Mouse (Mus musculus): ENCODE measurements around the gene Polr2l. TPM values are rescaled to one million over a fixed set of nuclear protein-coding genes. Genes with fewer than 3 reads are reported as not detected.
"Not testable (repeated sequence)": the region's sequence is repeated elsewhere in the genome, so short reads cannot be mapped to it uniquely, and the experiment has no call there.

The Polr2l gene
- polyA plus RNA-seq, 1 experiment from 2014 or later: 57.5 TPM

DNA sequence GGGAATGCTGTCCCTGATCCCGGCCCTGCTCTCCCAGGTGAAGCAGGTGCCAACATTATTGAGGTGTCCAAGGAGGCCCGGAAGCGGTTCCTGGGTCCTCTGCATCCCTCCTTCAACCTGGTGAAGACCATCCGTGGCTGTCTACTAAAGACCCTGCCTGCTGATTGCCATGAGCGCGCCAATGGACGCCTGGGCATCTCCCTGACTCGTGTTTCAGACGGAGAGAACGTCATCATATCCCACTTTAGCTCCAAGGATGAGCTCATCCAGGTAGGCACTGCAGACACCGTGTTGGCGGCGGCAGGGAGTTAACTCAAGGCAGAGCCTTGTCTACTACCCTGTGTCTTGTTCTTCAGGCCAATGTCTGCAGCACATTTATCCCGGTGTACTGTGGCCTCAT is 17.7 kb downstream of the Polr2l start:
- H3K4me3 ChIP-seq: no peak overlapping the region
- no peak overlapping the region for H3K27ac ChIP-seq
- peaks cover 30% of the 10 kb centered on the region for H3K27me3 ChIP-seq
- 91% methylated on average over 14 of the region's 14 CpGs for WGBS
- peaks cover 30% of the 10 kb centered on the region for H3K4me1 ChIP-seq
- H3K36me3 ChIP-seq: peaks cover 9% of the 10 kb centered on the region
- no peak overlapping the region for H3K4me2 ChIP-seq
- ATAC-seq (ENCODE audit: insufficient number of reproducible peaks, low FRiP score, low TSS enrichment, low read depth): no peak
- no peaks in the 10 kb centered on the region for H3K9me3 ChIP-seq
- no peak overlapping the region for H3K9ac ChIP-seq

DNA sequence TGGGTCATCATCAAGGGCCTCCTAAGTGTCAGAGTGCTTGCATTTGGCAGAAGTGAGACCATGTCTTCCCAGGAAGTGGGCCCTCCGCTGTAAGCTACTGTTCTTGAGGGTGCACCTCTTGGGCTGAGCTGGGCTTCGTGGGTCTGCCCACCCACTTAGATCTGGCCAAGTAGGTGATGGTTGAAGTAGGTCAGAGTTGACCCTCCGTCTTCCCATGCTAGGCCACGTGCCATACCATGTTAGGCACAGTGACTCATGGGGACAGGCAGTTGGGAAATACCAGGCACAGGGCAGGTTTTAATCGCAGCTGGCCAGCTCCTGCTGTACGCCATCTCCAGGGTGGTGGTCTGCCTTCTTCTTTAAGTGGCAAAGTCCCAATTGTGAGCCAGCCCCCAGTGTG is 18.2 kb downstream of the Polr2l start:
- H3K36me3 ChIP-seq: peaks cover 14% of the 10 kb centered on the region
- 87% methylated on average over 6 of the region's 6 CpGs for WGBS
- H3K4me1 ChIP-seq: peaks cover 26% of the 10 kb centered on the region
- no peak overlapping the region for H3K27ac ChIP-seq
- H3K4me3 ChIP-seq: no peak overlapping the region
- H3K27me3 ChIP-seq: peaks cover 25% of the 10 kb centered on the region
- no peak for ATAC-seq (ENCODE audit: insufficient number of reproducible peaks, low FRiP score, low TSS enrichment, low read depth)
- H3K9me3 ChIP-seq: no peaks in the 10 kb centered on the region
- H3K9ac ChIP-seq: no peak overlapping the region
- no peak overlapping the region for H3K4me2 ChIP-seq

GRCm38 (mm10) chr7:141455610-141456314 is 19.2 kb downstream of the Polr2l start:
- H3K9me3 ChIP-seq: no peaks in the 10 kb centered on the region
- peak overlapping the region; percentile 47 for H3K9ac ChIP-seq
- ATAC-seq (ENCODE audit: insufficient number of reproducible peaks, low FRiP score, low TSS enrichment, low read depth): no peak
- peaks cover 17% of the 10 kb centered on the region for H3K27me3 ChIP-seq
- peaks cover 24% of the 10 kb centered on the region for H3K36me3 ChIP-seq
- H3K4me3 ChIP-seq: peak overlapping the region; percentile 63
- peaks cover 18% of the 10 kb centered on the region for H3K4me1 ChIP-seq
- H3K27ac ChIP-seq: peak overlapping the region; percentile 62
- WGBS: 3% methylated on average over 23 of the region's 23 CpGs
- H3K4me2 ChIP-seq: peak overlapping the region; percentile 96

- Histone ChIP-seq H3K4me3 (peak within 1 kb of the TSS; percentile 63), H3K9me3 (no peaks in the 10 kb centered on the region), H3K4me2 (peak within 1 kb of the TSS; percentile 96), H3K27ac (peak within 1 kb of the TSS; percentile 62), H3K27me3 (peaks cover 10% of the 10 kb centered on the region; the same call in 1 of the 2 replicates), H3K36me3 (peaks cover 31% of the 10 kb centered on the region), H3K9ac (peak within 1 kb of the TSS; percentile 47), H3K4me1 (peaks cover 18% of the 10 kb centered on the region)
- under 1% methylated on average over 45 of the region's 45 CpGs for WGBS
- peak; percentile 80 for ATAC-seq (ENCODE audit: insufficient number of reproducible peaks, low FRiP score, low TSS enrichment, low read depth)
Observed at GRCm38 (mm10) chr7:141454967-141455551, 19.9 kb downstream of the Polr2l start, which contains the start of gene Pnpla2. Pnpla2 (plus strand) TSS chr7:141455198.

GRCm38 (mm10) chr7:141453636-141454035 is 21.3 kb downstream of the Polr2l start:
- 55% methylated on average over 2 of the region's 2 CpGs for WGBS
- Histone ChIP-seq H3K27me3 (no peaks in the 10 kb centered on the region), H3K9me3 (no peaks in the 10 kb centered on the region), H3K4me2 (no peak overlapping the region), H3K36me3 (peaks cover 35% of the 10 kb centered on the region), H3K4me1 (peaks cover 27% of the 10 kb centered on the region), H3K27ac (no peak overlapping the region), H3K4me3 (no peak overlapping the region), H3K9ac (no peak overlapping the region)
- no peak for ATAC-seq (ENCODE audit: insufficient number of reproducible peaks, low FRiP score, low TSS enrichment, low read depth)

DNA sequence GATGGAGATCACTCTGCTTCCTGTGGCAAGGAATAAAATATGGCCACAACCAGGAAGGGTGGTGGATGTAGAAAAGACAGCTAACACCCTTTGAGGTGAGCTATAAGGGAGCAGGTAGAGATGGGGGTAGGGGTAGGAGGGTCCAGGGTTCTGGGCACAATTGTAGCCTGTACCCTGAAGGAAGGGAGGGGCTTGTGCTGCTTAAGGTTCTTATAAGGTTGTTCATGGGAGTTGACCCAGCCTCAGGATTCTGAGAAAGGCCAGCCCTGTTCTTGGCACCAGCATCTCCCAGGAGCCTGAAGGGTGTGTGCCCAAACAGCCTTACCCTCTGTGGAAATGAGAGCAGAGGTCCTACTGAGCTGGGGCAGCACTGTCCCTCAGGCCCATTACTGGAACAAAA is 23.0 kb downstream of the Polr2l start:
- Histone ChIP-seq H3K36me3 (peaks cover 39% of the 10 kb centered on the region), H3K4me3 (no peak overlapping the region), H3K4me1 (peaks cover 33% of the 10 kb centered on the region), H3K4me2 (no peak overlapping the region), H3K9me3 (no peaks in the 10 kb centered on the region), H3K9ac (no peak overlapping the region), H3K27ac (no peak overlapping the region), H3K27me3 (no peaks in the 10 kb centered on the region)
- no peak for ATAC-seq (ENCODE audit: insufficient number of reproducible peaks, low FRiP score, low TSS enrichment, low read depth)

GRCm38 (mm10) chr7:141447110-141447991 is 27.6 kb downstream of the Polr2l start, which contains the start of gene Rplp2:
Rplp2 (plus strand) TSS chr7:141447370.
- H3K4me2 ChIP-seq: peak within 1 kb of the TSS; percentile 53
- H3K27me3 ChIP-seq: no peaks in the 10 kb centered on the region
- ATAC-seq (ENCODE audit: insufficient number of reproducible peaks, low FRiP score, low TSS enrichment, low read depth): peak; percentile 90
- peaks cover 36% of the 10 kb centered on the region for H3K4me1 ChIP-seq
- peaks cover 39% of the 10 kb centered on the region for H3K36me3 ChIP-seq
- H3K27ac ChIP-seq: peak within 1 kb of the TSS; percentile 90
- no peaks in the 10 kb centered on the region for H3K9me3 ChIP-seq
- peak within 1 kb of the TSS; percentile 81 for H3K9ac ChIP-seq
- WGBS: under 1% methylated on average over 63 of the region's 63 CpGs
- peak within 1 kb of the TSS; percentile 88 for H3K4me3 ChIP-seq

GRCm38 (mm10) chr7:141446374-141446773 is 28.6 kb downstream of the Polr2l start:
- not testable (repeated sequence) for H3K4me3 ChIP-seq; H3K9me3 ChIP-seq; H3K4me2 ChIP-seq; ATAC-seq (ENCODE audit: insufficient number of reproducible peaks, low FRiP score, low TSS enrichment, low read depth); H3K27ac ChIP-seq; H3K27me3 ChIP-seq; H3K9ac ChIP-seq
- 74% methylated on average over 3 of the region's 3 CpGs for WGBS
- Histone ChIP-seq H3K4me1 (peaks cover 42% of the 10 kb centered on the region), H3K36me3 (peaks cover 32% of the 10 kb centered on the region)

GRCm38 (mm10) chr7:141443828-141444237 is 31.1 kb downstream of the Polr2l start, which contains the start of gene Pidd1:
Pidd1 (minus strand) TSS chr7:141444025.
- H3K4me1 ChIP-seq: peaks cover 45% of the 10 kb centered on the region

GRCm38 (mm10) chr7:141443081-141443821 is 31.7 kb downstream of the Polr2l start:
- Histone ChIP-seq H3K27ac (peak overlapping the region; percentile 62), H3K9ac (peak overlapping the region; percentile 44), H3K9me3 (no peaks in the 10 kb centered on the region), H3K36me3 (peaks cover 33% of the 10 kb centered on the region), H3K4me3 (peak overlapping the region; percentile 45), H3K4me2 (peak overlapping the region; percentile 81), H3K27me3 (no peaks in the 10 kb centered on the region), H3K4me1 (peaks cover 39% of the 10 kb centered on the region)
- 16% methylated on average over 12 of the region's 12 CpGs for WGBS
- ATAC-seq (ENCODE audit: insufficient number of reproducible peaks, low FRiP score, low TSS enrichment, low read depth): no peak

More at GRCm38 (mm10) chr7:141443828-141444237, 31.1 kb downstream of the Polr2l start, which contains the start of gene Pidd1:
- 0% methylated on average over 25 of the region's 25 CpGs for WGBS
- peak within 1 kb of the TSS; percentile 81 for H3K4me2 ChIP-seq
- peak; percentile 52; the same call in 1 of the 2 replicates for ATAC-seq (ENCODE audit: insufficient number of reproducible peaks, low FRiP score, low TSS enrichment, low read depth)
- H3K9me3 ChIP-seq: no peaks in the 10 kb centered on the region
- peak within 1 kb of the TSS; percentile 45 for H3K4me3 ChIP-seq
- no peaks in the 10 kb centered on the region for H3K27me3 ChIP-seq
- peaks cover 33% of the 10 kb centered on the region for H3K36me3 ChIP-seq
- peak within 1 kb of the TSS; percentile 67 for H3K27ac ChIP-seq
- H3K9ac ChIP-seq: peak within 1 kb of the TSS; percentile 44

- Histone ChIP-seq H3K27ac (no peak overlapping the region), H3K9me3 (no peaks in the 10 kb centered on the region), H3K4me3 (peak overlapping the region; percentile 45; the same call in 1 of the 2 replicates), H3K4me2 (peak overlapping the region; percentile 81; the same call in 1 of the 2 replicates), H3K27me3 (no peaks in the 10 kb centered on the region), H3K36me3 (peaks cover 35% of the 10 kb centered on the region), H3K4me1 (peaks cover 43% of the 10 kb centered on the region), H3K9ac (0 out of 2 replicates have a peak overlapping the region, but pooled peaks have one; percentile 17)
- ATAC-seq (ENCODE audit: insufficient number of reproducible peaks, low FRiP score, low TSS enrichment, low read depth): no peak
- 87% methylated on average over 13 of the region's 13 CpGs for WGBS
Observed at GRCm38 (mm10) chr7:141442199-141442598, 32.7 kb downstream of the Polr2l start.
